Mouse (Mus musculus) C2C12 (cell line): ENCODE measurements around the gene Cebpb. TPM values are rescaled to one million over a fixed set of nuclear protein-coding genes. Genes with fewer than 3 reads are reported as not detected.

Source experiments
- H3K27me3 ChIP-seq: one replicate; pipeline ENCODE4 v1.6.1; 2011; ENCODE audit not compliant: control insufficient read depth, insufficient read depth, insufficient read length
- H3K36me3 ChIP-seq: one replicate; pipeline ENCODE4 v1.6.1; 2011; ENCODE audit not compliant: control insufficient read depth, insufficient read depth
- H3K4me3 ChIP-seq: one replicate; pipeline ENCODE4 v1.5.1; 2011; ENCODE audit warnings: mild to moderate bottlenecking, control low read depth; ENCODE audit not compliant: poor library complexity, insufficient read depth, severe bottlenecking
- H3K79me2 ChIP-seq: one replicate; pipeline ENCODE4 v1.6.1; 2011; ENCODE audit not compliant: control insufficient read depth, insufficient read depth
- H3K79me3 ChIP-seq: one replicate; pipeline ENCODE4 v1.6.1; 2011; ENCODE audit warnings: low read depth, control low read depth
- H3ac ChIP-seq: one replicate; pipeline ENCODE3; 2011; ENCODE audit warnings: low read depth; ENCODE audit not compliant: control insufficient read depth, insufficient read length
- CEBPB ChIP-seq: IDR thresholded peaks from one replicate; pipeline ENCODE4 v1.6.1; 2011; ENCODE audit warnings: low read depth, mild to moderate bottlenecking, control low read depth, moderate library complexity
- CTCF ChIP-seq: IDR thresholded peaks from one replicate; pipeline ENCODE4 v1.5.1; 2011; ENCODE audit not compliant: control insufficient read depth, insufficient read depth, insufficient read length
- FOSL1 ChIP-seq: IDR thresholded peaks from one replicate; pipeline ENCODE4 v1.8.0; 2011; ENCODE audit warnings: mild to moderate bottlenecking, low read length; ENCODE audit not compliant: poor library complexity, insufficient read depth, severe bottlenecking
- MAX ChIP-seq: IDR thresholded peaks from one replicate; pipeline ENCODE4 v1.6.1; 2011; ENCODE audit warnings: mild to moderate bottlenecking, control low read depth
- MYOD1 ChIP-seq: IDR thresholded peaks from one replicate; pipeline ENCODE4 v1.6.1; 2011; ENCODE audit warnings: low read depth; ENCODE audit not compliant: control insufficient read depth, insufficient read length
- MYOG ChIP-seq: IDR thresholded peaks from one replicate; pipeline ENCODE4 v1.6.1; 2011; ENCODE audit not compliant: control insufficient read depth, insufficient read length; ENCODE audit errors: extremely low read depth
- USF1 ChIP-seq: IDR thresholded peaks from one replicate; pipeline ENCODE4 v1.6.1; 2011; ENCODE audit warnings: low read depth, mild to moderate bottlenecking, control low read depth, moderate library complexity
- polyA plus RNA-seq: library from polyadenylated mRNA; unstranded; fragments of >200 nt; fragmentation: generic; extraction: Trizol; gene quantifications from one replicate; pipeline ENCODE4 v1.2.1, GENCODE M21; 2012; ENCODE audit warnings: missing spikeins

Gene Cebpb
- polyA plus RNA-seq, 1 experiment, result 23.8 TPM

GRCm38 (mm10) chr2:167660611-167660971, 28.1 kb upstream of the Cebpb start:
- no peak for TF ChIP-seq FOSL1
- TF ChIP-seq MYOG, result no peak
- no peak for TF ChIP-seq MYOD1
- TF ChIP-seq CEBPB, result no peak
- TF ChIP-seq MAX, result no peak
- no peak for TF ChIP-seq USF1
- no peak for TF ChIP-seq CTCF

GRCm38 (mm10) chr2:167661270-167662203, 27.2 kb upstream of the Cebpb start, which contains the start of gene Gm20431:
Gene Gm20431, minus strand, starts transcription at chr2:167661496.
- peak; percentile 68 for TF ChIP-seq MAX
- TF ChIP-seq MYOG, result no peak
- no peak for TF ChIP-seq USF1
- TF ChIP-seq CEBPB, result no peak
- TF ChIP-seq FOSL1, result no peak
- TF ChIP-seq CTCF, result no peak
- H3K4me3 ChIP-seq, result peak within 1 kb of the TSS; percentile 90
- H3K27me3 ChIP-seq, result no peaks in the 10 kb centered on the region
- peak within 1 kb of the TSS; percentile 97 for H3ac ChIP-seq
- peaks cover 6% of the 10 kb centered on the region for H3K36me3 ChIP-seq
- peaks cover 48% of the 10 kb centered on the region for H3K79me2 ChIP-seq
- H3K79me3 ChIP-seq, result peaks cover 31% of the 10 kb centered on the region

More at GRCm38 (mm10) chr2:167660611-167660971, 28.1 kb upstream of the Cebpb start:
- Histone ChIP-seq H3K27me3 (no peaks in the 10 kb centered on the region), H3K36me3 (peaks cover 6% of the 10 kb centered on the region), H3ac (peak overlapping the region; percentile 97), H3K79me2 (peaks cover 57% of the 10 kb centered on the region), H3K4me3 (peak overlapping the region; percentile 90), H3K79me3 (peaks cover 32% of the 10 kb centered on the region)

- Histone ChIP-seq H3K4me3 (no peak overlapping the region), H3K79me3 (peaks cover 27% of the 10 kb centered on the region), H3K36me3 (peaks cover 2% of the 10 kb centered on the region), H3K79me2 (peaks cover 36% of the 10 kb centered on the region), H3ac (no peak overlapping the region), H3K27me3 (no peaks in the 10 kb centered on the region)
- TF ChIP-seq USF1 (no peak), FOSL1 (no peak), CEBPB (no peak), CTCF (no peak), MYOD1 (no peak), MYOG (no peak), MAX (no peak)
Measured at GRCm38 (mm10) chr2:167662713-167663112, 26.0 kb upstream of the Cebpb start.

DNA sequence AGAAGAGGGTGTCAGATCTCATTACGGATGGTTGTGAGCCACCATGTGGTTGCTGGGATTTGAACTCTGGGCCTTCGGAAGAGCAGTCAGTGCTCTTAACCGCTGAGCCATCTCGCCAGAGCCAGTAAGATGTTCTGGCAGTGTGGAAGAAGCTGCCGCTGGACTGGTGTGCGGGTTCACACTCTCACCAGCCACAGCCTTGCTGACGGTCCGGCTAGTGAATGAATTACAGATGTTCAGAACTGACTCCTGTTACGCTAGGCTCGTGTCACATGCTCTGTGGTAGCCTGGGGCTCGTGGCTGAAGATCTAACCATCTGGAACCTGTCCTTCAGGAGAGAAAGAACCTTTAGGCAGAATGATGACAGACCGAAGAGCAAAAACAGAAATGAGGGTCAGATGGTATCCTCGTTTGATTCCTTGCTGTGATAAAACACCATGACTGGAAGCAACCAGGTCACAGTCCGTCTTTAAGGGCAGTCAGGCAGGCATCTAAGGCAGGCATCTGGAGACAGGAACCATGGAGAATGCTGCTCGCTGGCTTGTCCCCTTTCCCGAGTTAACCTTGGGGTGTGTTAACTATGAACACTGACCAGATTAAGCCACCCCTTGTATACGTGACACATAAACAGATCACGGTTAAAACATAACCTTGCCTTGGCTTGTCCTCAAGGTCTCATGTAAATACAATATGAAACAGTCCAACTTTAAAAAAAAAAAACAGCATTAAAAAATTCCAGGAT, 22.6 kb upstream of the Cebpb start:
- H3K36me3 ChIP-seq, result no peaks in the 10 kb centered on the region
- H3K27me3 ChIP-seq, result no peaks in the 10 kb centered on the region
- no peak for TF ChIP-seq MYOD1
- TF ChIP-seq MYOG, result no peak
- no peak for TF ChIP-seq USF1
- TF ChIP-seq CEBPB, result no peak
- no peak for TF ChIP-seq MAX
- no peak for TF ChIP-seq FOSL1
- no peak for TF ChIP-seq CTCF
- peaks cover 2% of the 10 kb centered on the region for H3K79me2 ChIP-seq
- no peak overlapping the region for H3K4me3 ChIP-seq
- H3K79me3 ChIP-seq, result peaks cover under 1% of the 10 kb centered on the region
- H3ac ChIP-seq, result no peak overlapping the region

GRCm38 (mm10) chr2:167668426-167668825, 20.3 kb upstream of the Cebpb start:
- Histone ChIP-seq H3K79me2 (no peaks in the 10 kb centered on the region), H3K79me3 (no peaks in the 10 kb centered on the region), H3K27me3 (no peaks in the 10 kb centered on the region), H3K4me3 (no peak overlapping the region), H3ac (no peak overlapping the region), H3K36me3 (no peaks in the 10 kb centered on the region)
- no peak for TF ChIP-seq FOSL1
- no peak for TF ChIP-seq MAX

DNA sequence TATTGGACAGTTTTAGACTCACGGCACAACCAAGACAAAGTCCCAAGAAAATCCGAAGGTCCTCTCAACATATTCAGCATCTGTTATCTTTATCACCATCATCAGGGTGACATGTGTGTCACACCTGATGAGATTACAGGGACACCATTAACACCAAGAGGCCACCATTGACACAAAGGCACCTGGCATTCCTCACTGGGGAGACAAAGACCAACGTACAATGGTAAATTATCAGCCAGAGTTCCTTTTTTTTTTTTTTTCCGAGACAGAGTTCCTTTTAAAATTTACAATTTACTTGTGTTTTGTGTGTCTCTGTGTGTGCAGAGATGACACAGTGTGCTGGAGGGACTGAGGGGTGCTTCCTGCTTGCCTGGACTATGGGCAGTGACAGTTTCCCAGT, 19.3 kb upstream of the Cebpb start:
- H3K36me3 ChIP-seq, result no peaks in the 10 kb centered on the region
- H3K79me3 ChIP-seq, result no peaks in the 10 kb centered on the region
- no peak for TF ChIP-seq CTCF
- TF ChIP-seq MYOG, result no peak
- no peak for TF ChIP-seq MAX
- TF ChIP-seq MYOD1, result no peak
- no peak for TF ChIP-seq FOSL1
- TF ChIP-seq CEBPB, result no peak
- TF ChIP-seq USF1, result no peak
- H3ac ChIP-seq, result no peak overlapping the region
- H3K79me2 ChIP-seq, result no peaks in the 10 kb centered on the region
- no peaks in the 10 kb centered on the region for H3K27me3 ChIP-seq
- no peak overlapping the region for H3K4me3 ChIP-seq
